Mouse (Mus musculus): ENCODE measurements around the gene Rab11fip5.

Gene Rab11fip5

GRCm38 (mm10) chr6:85306375-85306774, 68.1 kb downstream of the Rab11fip5 start:
- DNase-seq = no peak

- no peak for DNase-seq
These were observed 68.6 kb downstream of the Rab11fip5 start for GRCm38 (mm10) chr6:85305826-85306225.

- no peak for DNase-seq
These were observed 69.5 kb downstream of the Rab11fip5 start for GRCm38 (mm10) chr6:85304966-85305365.

GRCm38 (mm10) chr6:85302326-85303055, 71.9 kb downstream of the Rab11fip5 start:
- DNase-seq = no peak

- peak; percentile 96 to 98 for DNase-seq
These were observed 78.9 kb downstream of the Rab11fip5 start for GRCm38 (mm10) chr6:85295384-85296167.

- DNase-seq = no peak
These were observed 80.4 kb downstream of the Rab11fip5 start for GRCm38 (mm10) chr6:85294004-85294379.

- peak; percentile 83 to 86 for DNase-seq
These were observed 81.0 kb downstream of the Rab11fip5 start for GRCm38 (mm10) chr6:85293255-85294003.

GRCm38 (mm10) chr6:85290869-85291824, 83.3 kb downstream of the Rab11fip5 start:
- DNase-seq = peak; percentile 13 to 24

GRCm38 (mm10) chr6:85288193-85288857, 86.1 kb downstream of the Rab11fip5 start:
- no peak for DNase-seq

- no peak for DNase-seq
These were observed 88.0 kb downstream of the Rab11fip5 start for GRCm38 (mm10) chr6:85286283-85287047.
